Mouse (Mus musculus) forebrain, embryonic 12.5 days (tissue): ENCODE results near the gene Mrps2. TPM values are rescaled to one million over a fixed set of nuclear protein-coding genes. Genes with fewer than 3 reads are reported as not detected.
"Not testable (repeated sequence)": the region's sequence is repeated elsewhere in the genome, so short reads cannot be mapped to it uniquely, and the experiment has no call there.

Experiments used
- ATAC-seq: fragments of 200-750 bp; cut with Nextera tagmentation; 2 replicates; pipeline ENCODE4 v1.8.0; 2017; ENCODE audit warnings: moderate TSS enrichment; ENCODE audit not compliant: low FRiP score
- H3K27ac ChIP-seq: fragments of 300-500 bp; sonication (generic); 2 replicates; pipeline ENCODE4 v1.5.1; 2016; ENCODE audit warnings: mild to moderate bottlenecking
- H3K27me3 ChIP-seq: fragments of 300-500 bp; sonication (generic); 2 replicates; pipeline ENCODE4 v1.6.1; 2016; ENCODE audit warnings: mild to moderate bottlenecking
- H3K36me3 ChIP-seq: fragments of 300-500 bp; sonication (generic); replicated peaks from 2 replicates; pipeline ENCODE4 v1.6.1; 2016; ENCODE audit warnings: mild to moderate bottlenecking
- H3K4me1 ChIP-seq: fragments of 300-500 bp; sonication (generic); 2 replicates; pipeline ENCODE4 v1.6.1; 2016
- H3K4me2 ChIP-seq: fragments of 300-500 bp; sonication (generic); 2 replicates; pipeline ENCODE4 v1.6.1; 2016; ENCODE audit warnings: mild to moderate bottlenecking, moderate library complexity
- H3K4me3 ChIP-seq: fragments of 300-500 bp; sonication (generic); replicated peaks from 2 replicates; pipeline ENCODE4 v1.5.1; 2016; ENCODE audit warnings: mild to moderate bottlenecking
- H3K9ac ChIP-seq: fragments of 300-500 bp; sonication (generic); 2 replicates; pipeline ENCODE4 v1.6.1; 2016; ENCODE audit warnings: mild to moderate bottlenecking
- H3K9me3 ChIP-seq: fragments of 300-500 bp; sonication (generic); 2 replicates; pipeline ENCODE4 v1.6.1; 2016
- WGBS: fragments of 180-500 bp; shearing (Covaris S2); methylation state at CpG from one replicate; pipeline ENCODE4 v1.1.7; 2016; 5-methylcytosine and 5-hydroxymethylcytosine counted together
- polyA plus RNA-seq: library from polyadenylated mRNA; unstranded; fragments of >200 nt; fragmentation: Nextera tagmentation; extraction: Ambion mirVana; gene quantifications from 2 replicates; pipeline ENCODE4 v1.2.1, GENCODE M21; 2016

Gene Mrps2
- polyA plus RNA-seq, 1 experiment from 2014 or later: 58.1 TPM

DNA sequence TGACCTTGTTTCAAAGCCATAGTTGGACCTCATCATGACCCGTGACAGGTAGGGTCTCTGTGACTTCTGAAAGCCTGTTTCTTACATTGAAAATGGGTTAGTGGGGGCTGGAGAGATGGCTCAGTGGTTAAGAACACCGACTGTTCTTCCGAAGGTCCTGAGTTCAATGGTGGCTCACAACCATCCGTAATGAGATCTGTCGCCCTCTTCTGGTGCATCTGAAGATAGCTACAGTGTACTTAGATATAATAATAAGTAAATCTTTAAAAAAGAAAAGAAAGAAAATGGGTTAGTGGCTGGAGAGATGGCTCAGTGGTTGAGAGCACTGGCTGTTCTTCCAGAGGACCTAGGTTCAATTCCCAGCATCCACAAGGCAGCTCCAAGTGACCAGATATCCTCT is 43.7 kb downstream of the Mrps2 start:
- Histone ChIP-seq H3K27me3 (peaks cover 14% of the 10 kb centered on the region; the same call in 1 of the 2 replicates), H3K4me1 (peaks cover 28% of the 10 kb centered on the region)
- H3K27ac ChIP-seq, H3K36me3 ChIP-seq, H3K4me2 ChIP-seq, H3K9me3 ChIP-seq, ATAC-seq, H3K9ac ChIP-seq, H3K4me3 ChIP-seq: not testable (repeated sequence)
- 49% methylated on average over 5 of the region's 5 CpGs for WGBS

DNA sequence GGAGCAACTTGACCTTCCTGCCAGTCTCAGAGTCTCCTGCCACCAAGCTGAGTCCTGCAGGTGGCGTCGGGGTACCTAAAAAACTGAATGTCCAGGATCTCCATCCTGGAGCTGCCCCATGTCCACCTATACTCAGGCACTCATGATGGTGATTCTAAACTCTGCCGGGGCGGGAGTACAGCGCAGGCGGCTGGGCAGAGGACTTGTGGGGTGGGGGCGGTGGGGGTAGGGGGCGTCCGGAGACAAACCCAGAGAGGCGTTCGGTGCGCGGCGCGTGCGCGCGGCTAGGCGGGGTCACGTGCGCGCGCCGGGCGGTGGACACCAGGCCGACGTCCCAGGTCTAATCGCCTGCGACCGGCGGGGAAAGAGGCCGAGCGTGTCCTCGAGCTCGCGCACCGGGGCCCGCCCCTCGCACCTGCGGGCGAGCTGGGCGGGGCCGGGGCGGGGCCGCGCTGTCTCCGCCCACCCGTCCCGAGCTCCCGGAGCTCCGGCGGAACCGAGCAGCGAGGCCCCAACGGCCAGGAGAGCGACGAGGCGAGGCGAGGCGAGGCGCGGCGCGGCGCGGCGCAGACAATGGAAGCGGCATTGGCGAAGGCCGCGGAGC is 45.0 kb downstream of the Mrps2 start, which contains the start of gene Ralgds:
TSS of gene Ralgds (plus strand) at position 328 of the 604 bp plus-strand sequence.
- H3K36me3 ChIP-seq: peaks cover 7% of the 10 kb centered on the region; the same call in 1 of the 2 replicates
- H3K4me3 ChIP-seq: peak within 1 kb of the TSS; percentile 80
- H3K4me1 ChIP-seq: peaks cover 40% of the 10 kb centered on the region
- H3K27me3 ChIP-seq: peaks cover 14% of the 10 kb centered on the region; the same call in 1 of the 2 replicates
- WGBS: under 1% methylated on average over 56 of the region's 71 CpGs
- H3K9ac ChIP-seq: peak within 1 kb of the TSS; percentile 95
- no peaks in the 10 kb centered on the region for H3K9me3 ChIP-seq
- ATAC-seq: peak; percentile 75
- H3K4me2 ChIP-seq: peak within 1 kb of the TSS; percentile 78
- H3K27ac ChIP-seq: peak within 1 kb of the TSS; percentile 87

DNA sequence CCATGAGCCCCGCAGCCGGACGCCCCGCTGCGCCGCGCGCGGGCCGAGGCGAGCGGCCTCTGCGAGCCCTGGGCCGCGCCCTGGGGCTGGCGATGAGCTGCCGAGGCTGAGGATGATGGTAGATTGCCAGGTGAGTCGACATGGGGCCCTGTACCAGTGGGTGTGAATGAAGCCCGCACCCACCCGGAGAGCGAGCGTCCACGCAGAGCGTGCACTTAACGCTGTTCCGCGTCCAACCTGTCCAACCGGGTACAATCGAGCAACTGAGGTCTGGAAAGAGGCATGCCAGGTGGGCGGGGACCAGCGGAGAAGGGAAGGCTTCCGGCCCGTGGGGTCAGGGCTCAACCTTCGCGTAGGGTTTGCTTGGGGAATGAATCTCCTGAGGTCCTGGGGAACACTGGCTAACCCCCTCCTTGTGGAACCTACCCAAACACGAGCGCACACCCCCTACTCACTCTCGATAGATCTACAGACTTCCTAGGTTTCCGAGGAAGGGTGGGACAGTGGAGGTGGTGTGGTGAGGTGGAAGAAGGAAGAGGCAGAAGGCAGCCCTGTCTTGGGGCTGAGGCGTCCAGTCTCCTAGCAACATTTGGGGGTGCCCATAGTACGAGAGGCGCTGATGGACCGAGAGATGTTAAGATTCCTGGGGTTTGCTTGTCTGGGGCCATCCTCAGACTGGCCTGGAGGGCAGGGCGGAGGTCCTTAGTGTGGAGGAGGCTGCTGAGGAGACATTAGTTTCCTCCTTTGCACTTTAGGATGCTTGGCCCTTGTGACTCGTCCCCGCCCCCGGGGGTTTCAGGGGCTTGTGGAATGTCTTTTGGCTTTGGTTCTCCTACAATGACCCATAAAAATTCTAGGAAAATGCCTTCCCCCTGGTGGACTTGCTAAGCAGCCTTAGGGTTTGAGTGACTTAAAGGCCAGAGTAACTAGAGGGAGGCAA is 45.8 kb downstream of the Mrps2 start:
- H3K4me2 ChIP-seq: peak overlapping the region; percentile 78
- peak overlapping the region; percentile 80 for H3K4me3 ChIP-seq
- H3K27me3 ChIP-seq: peaks cover 14% of the 10 kb centered on the region; the same call in 1 of the 2 replicates
- H3K9ac ChIP-seq: peak overlapping the region; percentile 95
- H3K27ac ChIP-seq: peak overlapping the region; percentile 87
- H3K36me3 ChIP-seq: peaks cover 7% of the 10 kb centered on the region; the same call in 1 of the 2 replicates
- H3K9me3 ChIP-seq: no peaks in the 10 kb centered on the region
- WGBS: 5% methylated on average over 47 of the region's 47 CpGs
- peak; percentile 40 for ATAC-seq
- peaks cover 48% of the 10 kb centered on the region for H3K4me1 ChIP-seq

DNA sequence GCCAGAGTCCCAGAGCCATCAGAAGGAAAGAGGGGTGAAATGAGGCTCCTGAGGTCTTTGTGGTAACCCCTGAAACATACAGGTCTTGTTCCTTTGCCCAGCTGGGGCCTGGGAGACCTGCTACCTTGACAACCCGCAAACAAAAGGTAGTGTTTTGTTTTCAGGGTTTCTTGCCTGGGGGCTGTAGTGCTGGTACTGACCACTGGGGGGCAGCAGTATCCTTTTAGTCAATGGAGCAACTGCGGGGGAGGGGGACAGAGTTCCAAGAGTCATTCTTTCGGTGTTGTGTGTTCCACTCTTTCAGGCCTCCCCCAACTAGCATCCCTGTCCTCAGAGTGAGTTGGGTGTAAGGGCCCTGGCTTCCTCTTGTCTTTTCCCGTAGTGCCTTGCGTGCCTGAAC is 46.6 kb downstream of the Mrps2 start:
- H3K9ac ChIP-seq: peak overlapping the region; percentile 95
- peaks cover 14% of the 10 kb centered on the region; the same call in 1 of the 2 replicates for H3K27me3 ChIP-seq
- peak overlapping the region; percentile 80 for H3K4me3 ChIP-seq
- no peak; the same call in 1 of the 2 replicates for ATAC-seq
- 17% methylated on average over 5 of the region's 5 CpGs for WGBS
- H3K9me3 ChIP-seq: no peaks in the 10 kb centered on the region
- peak overlapping the region; percentile 78 for H3K4me2 ChIP-seq
- peaks cover 7% of the 10 kb centered on the region; the same call in 1 of the 2 replicates for H3K36me3 ChIP-seq
- peaks cover 54% of the 10 kb centered on the region for H3K4me1 ChIP-seq
- 0 out of 2 replicates have a peak overlapping the region, but pooled peaks have one; percentile 87 for H3K27ac ChIP-seq

DNA sequence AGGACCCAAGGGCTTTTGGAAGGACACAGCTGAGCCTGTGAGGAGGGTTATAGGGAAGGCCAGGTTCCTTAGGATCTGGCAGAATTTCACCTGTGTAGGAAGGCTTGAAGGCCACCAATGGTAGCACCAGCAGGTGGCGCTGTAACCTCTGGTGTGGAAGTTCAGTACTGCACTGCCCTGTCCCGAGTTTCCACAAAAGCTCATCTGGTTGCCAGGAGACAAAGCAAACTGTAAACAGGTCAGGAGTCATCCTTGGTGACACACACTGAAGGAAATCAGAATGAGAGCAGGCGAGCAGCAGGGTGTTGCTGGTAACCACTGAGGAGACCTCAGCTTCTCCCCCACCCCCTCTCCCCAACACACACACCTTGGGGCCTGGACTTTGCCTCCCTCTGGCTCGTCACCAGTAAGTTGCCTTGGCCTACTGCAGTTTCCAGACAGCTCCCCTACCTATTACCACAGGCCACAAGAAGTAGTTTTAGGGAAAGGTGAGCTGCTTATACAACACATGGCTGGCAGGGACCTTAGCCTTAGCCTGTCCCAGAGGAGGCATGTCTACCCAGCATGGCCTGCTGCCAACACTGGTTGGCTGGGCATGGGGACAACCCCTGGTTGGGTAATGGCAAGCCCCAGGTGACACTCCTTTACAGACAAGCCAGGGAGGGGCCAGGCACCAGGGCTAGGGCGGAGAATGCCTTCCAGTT is 49.5 kb downstream of the Mrps2 start:
- H3K36me3 ChIP-seq: peaks cover 7% of the 10 kb centered on the region; the same call in 1 of the 2 replicates
- H3K27me3 ChIP-seq: no peaks in the 10 kb centered on the region
- H3K27ac ChIP-seq: 0 out of 2 replicates have a peak overlapping the region, but pooled peaks have one; percentile 6
- 0 out of 2 replicates have a peak overlapping the region, but pooled peaks have one; percentile 13 for H3K9ac ChIP-seq
- H3K9me3 ChIP-seq: no peaks in the 10 kb centered on the region
- WGBS: 50% methylated on average over 5 of the region's 5 CpGs
- peaks cover 65% of the 10 kb centered on the region for H3K4me1 ChIP-seq
- no peak for ATAC-seq
- H3K4me2 ChIP-seq: no peak overlapping the region
- no peak overlapping the region for H3K4me3 ChIP-seq

DNA sequence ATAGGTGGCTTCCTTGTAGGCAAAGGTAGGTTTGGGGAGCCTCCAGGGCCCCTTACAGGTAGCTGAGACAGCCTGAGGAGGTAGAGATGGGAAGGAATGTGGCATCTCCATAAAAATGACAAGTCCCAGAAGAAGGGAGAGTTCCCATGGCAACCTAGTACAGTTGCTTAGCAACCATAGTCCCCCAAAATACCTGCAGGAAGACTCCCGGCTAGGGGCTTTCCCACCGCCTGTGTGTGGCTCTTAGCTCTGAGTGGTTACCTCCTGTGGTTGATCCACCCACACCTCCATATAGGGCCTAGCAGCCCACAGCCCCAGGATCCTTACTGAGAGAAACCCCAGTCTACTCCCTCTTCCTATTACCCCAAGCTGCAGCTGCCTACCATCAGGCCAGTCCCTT is 50.4 kb downstream of the Mrps2 start:
- Histone ChIP-seq H3K27ac (no peak overlapping the region), H3K36me3 (peaks cover 7% of the 10 kb centered on the region; the same call in 1 of the 2 replicates), H3K4me3 (no peak overlapping the region), H3K27me3 (no peaks in the 10 kb centered on the region), H3K9me3 (no peaks in the 10 kb centered on the region), H3K4me2 (no peak overlapping the region), H3K4me1 (peaks cover 66% of the 10 kb centered on the region), H3K9ac (0 out of 2 replicates have a peak overlapping the region, but pooled peaks have one; percentile 9)
- 25% methylated on average over 2 of the region's 2 CpGs for WGBS
- no peak for ATAC-seq

DNA sequence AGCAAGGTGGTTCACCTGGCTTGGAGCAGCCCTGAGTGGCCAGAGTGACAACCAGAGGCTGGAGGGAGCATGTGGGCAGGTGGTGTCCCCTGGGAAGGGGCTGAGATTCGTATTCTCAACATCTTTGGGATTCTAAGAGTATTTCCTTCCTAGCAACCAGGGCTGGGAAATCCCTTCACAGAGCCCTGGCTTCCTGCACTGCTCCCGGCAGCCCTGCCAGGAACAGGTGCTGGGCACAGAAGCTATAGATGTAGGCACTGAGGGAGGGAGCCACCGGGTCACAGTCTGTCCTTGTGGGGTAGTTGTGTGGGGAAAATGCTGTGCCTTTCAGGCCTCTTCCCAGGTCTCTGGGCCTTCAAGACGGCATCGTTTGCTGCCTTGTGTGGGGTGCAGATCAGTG is 52.7 kb downstream of the Mrps2 start:
- no peak overlapping the region for H3K4me3 ChIP-seq
- peaks cover 1% of the 10 kb centered on the region; the same call in 1 of the 2 replicates for H3K36me3 ChIP-seq
- H3K9ac ChIP-seq: no peak overlapping the region
- H3K27me3 ChIP-seq: no peaks in the 10 kb centered on the region
- no peaks in the 10 kb centered on the region for H3K9me3 ChIP-seq
- peaks cover 71% of the 10 kb centered on the region for H3K4me1 ChIP-seq
- WGBS: 64% methylated on average over 5 of the region's 5 CpGs
- no peak for ATAC-seq
- H3K27ac ChIP-seq: no peak overlapping the region
- no peak overlapping the region for H3K4me2 ChIP-seq

Other genes starting within 250 kb of the Mrps2 start
- gene Ppp1r26, start 21.3 kb upstream of the Mrps2 start, polyA plus RNA-seq: 9.2 and 9.6 TPM in 2 replicates
- gene 1700007K13Rik, start 1.7 kb upstream of the Mrps2 start, polyA plus RNA-seq: 1.3 and 2.3 TPM in 2 replicates
- 0.32 TPM in 2 replicates for gene Gbgt1, start 28.8 kb downstream of the Mrps2 start, polyA plus RNA-seq
- 0.61 and 0.64 TPM in 2 replicates for gene Gm10134, start 38.0 kb downstream of the Mrps2 start, polyA plus RNA-seq
- 55.2 and 62.6 TPM in 2 replicates for gene Ralgds, start 45.1 kb downstream of the Mrps2 start, polyA plus RNA-seq
- not detected in 2 replicates for gene Cel, start 95.3 kb downstream of the Mrps2 start, polyA plus RNA-seq
- gene Gtf3c5, start 115.7 kb downstream of the Mrps2 start, polyA plus RNA-seq: 46.9 and 50.9 TPM in 2 replicates
- 0.77 and 2.0 TPM in 2 replicates for gene Gfi1b, start 153.9 kb downstream of the Mrps2 start, polyA plus RNA-seq
- 27.7 and 31.7 TPM in 2 replicates for gene Tsc1, start 173.2 kb downstream of the Mrps2 start, polyA plus RNA-seq
- 1.5 and 1.7 TPM in 2 replicates for gene Spaca9, start 231.7 kb downstream of the Mrps2 start, polyA plus RNA-seq
- gene Ak8, start 232.1 kb downstream of the Mrps2 start, polyA plus RNA-seq: 0.33 and 0.75 TPM in 2 replicates